Mouse (Mus musculus) layer of hippocampus, postnatal 25 days (tissue): Measurements from ENCODE around the gene Grm8. TPM values are rescaled to one million over a fixed set of nuclear protein-coding genes. Genes with fewer than 3 reads are reported as not detected.

Experiments
- DNase-seq, 2 experiments: peaks; one replicate each; pipeline ENCODE4 v3.0.0; 2022; ENCODE audit warnings: mixed read lengths in 2 of 2, low spot score in 1 of 2; ENCODE audit errors: extremely low spot score in 1 of 2
- microRNA-seq, 2 experiments: library from miRNA; unstranded; fragments of <30 nt; microRNA quantifications; one replicate each; pipeline ENCODE4 v1.2.0; 2021
- total RNA-seq, 2 experiments: library from RNA; stranded (reverse); gene quantifications; 2 replicates each; pipeline ENCODE4 v1.2.3; 2021

The Grm8 gene
- total RNA-seq, 2 experiments from 2014 or later = 6.2 to 8.5 TPM

DNA sequence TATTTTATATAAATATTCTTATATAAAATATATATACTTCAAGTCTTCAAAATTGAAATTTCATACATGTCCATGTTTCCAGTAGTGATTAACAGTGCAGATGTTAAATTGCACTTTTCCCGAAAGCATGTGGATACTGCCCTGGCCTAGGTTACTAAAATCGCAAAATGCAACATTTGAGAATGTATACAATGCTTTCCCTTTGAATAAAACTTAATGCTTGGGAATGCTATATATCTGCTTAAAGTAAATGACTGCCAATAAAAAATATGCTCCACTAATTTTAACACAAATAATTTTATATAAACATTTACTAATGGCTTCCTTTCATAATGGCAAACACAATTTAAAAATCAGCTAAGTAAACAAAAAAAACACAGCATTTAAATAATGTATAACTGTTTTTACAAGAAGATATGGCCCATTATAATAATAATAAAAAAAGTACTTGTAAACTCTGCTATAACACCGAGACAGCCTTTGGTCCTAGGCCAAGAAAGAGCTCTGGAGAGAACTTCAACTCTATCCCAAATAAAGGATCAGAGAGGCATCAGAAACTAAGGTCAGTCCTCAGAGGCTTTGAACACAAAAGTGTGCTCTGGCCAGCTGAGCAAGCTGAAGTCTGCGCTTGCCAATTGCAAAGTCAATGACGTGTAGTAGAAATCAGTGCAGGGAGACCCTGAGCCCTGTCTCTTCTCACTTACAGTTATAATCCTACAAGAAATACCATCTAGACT lies 820.5 kb downstream of the Grm8 start:
- DNase-seq = no peak

DNA sequence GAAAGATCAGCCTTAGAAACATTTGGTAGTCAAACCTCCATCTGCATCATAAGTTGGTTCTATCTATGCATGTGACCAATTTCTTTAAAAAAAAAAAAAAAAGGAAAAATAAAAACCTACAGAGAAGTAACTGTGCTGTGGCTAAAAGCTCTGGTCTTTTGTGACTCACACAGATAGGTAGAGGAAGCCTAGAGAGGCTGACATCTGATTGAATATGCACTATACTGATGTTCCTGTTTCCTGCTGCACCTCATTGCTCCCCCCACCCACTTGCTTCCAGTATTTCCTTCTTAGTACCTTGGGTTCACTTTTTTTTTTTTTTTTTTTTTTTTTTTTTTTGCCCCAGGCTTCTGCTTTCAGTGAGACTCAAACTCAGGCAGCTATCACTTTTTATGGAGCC lies 824.6 kb downstream of the Grm8 start:
- DNase-seq = no peak

DNA sequence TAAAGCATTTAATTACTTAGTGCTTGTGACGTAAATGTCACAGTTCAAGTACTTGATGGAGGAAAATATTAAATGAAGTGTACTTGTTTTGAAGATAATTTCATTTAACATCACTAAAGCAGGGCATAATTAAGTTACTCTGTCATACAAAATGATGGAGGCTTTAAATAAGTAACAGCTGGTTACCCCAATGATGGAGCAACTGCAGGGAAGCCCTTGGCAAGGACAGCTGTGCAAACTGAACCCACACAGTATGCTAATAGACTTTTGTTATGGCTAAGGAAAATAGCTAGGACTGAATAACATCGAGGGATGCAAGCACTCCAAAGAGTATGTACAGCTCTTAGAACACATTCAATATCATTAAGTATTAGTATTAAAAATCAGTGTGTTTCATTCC lies 829.6 kb downstream of the Grm8 start:
- no peak for DNase-seq

DNA sequence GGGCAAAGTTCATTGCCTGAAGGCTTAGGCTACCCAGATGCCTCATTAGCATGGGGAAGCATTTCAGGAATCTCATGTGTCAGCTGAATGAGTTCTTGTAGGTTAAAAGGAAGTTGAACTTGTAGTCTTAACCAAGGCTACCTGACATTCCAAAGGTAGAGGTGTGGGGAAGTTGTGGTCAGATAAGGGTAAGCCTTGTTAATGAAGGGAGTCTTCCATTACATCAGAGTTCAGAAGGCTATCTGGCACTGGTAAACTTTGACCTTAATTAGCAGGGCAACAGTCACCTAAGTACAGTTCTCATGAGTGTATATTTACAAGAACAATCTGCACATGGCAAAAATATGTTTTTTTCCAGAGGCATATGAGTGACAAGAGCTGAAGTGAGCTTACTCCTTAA lies 870.0 kb downstream of the Grm8 start:
- DNase-seq = no peak

DNA sequence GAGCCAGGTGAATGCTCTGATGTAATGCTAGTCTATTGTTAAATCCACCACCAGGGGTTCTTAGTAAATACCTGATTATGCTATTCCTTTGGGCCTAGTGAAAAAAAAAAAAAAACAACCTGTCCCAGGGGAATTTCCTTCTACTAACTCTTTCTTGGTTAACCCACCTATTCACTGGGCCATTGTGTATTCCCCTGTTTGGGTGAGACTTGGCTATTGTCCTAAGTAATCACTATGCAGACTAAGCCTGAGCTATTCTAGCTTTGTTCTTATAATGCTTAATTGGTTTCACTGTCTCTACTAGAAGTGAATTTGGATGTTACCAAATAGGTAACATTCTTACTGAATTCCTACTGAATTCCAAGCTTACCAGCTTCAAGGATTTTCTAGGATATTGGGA lies 872.4 kb downstream of the Grm8 start:
- no peak for DNase-seq

DNA sequence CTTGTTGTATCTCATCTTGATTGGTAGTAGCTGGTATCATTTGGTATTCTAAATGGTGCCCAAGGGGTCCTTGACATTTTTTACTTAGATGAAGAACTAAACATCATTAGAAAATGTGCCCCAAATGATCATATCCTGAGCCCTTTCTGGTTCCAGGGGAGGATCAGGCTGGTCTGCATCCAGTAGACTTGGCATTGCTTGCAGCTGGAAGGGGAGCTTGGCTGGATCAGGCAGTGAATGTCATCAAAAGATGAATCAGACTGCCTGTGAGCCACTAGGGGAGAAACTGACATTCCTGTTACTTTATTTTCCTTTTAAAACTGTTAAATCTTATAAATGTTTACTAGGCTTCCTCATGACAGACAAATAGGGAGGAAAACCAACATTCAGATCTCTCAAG lies 894.6 kb downstream of the Grm8 start:
- no peak for DNase-seq

DNA sequence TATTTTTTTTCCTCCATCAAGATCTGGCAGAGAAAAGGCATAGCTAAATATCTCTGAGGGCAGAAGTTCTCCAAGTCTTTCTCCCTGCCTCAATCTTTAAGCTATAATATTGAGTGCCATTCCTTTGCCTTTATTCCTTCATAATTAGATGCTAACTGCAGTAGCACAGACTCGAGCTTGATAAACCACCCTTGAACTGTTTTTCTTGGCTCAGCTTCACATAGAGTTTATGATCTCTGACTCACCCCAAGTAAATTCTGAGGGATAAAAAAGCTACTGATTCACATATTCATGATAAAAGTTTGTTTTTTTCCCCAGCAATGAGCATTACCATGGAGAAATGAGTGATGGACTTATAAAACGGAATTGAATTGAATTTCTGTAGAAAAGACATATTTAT lies 895.0 kb downstream of the Grm8 start:
- no peak for DNase-seq

Small RNA genes lying within 50 kb of the gene (microRNA-seq; reads per million reads assigned to microRNA genes)
- gene Mir592 = 6.6 to 19.3 reads per million in 2 experiments
